ENCODE assay signal across 1 mouse cellular context in genomic region chr7:99545885-99546745, GRCm38 (mm10).
TF ChIP-seq lines count a peak whose summit lies in the region.

No protein-coding gene starts in this region.

TF ChIP-seq in CH12.LX, 34 proteins besides CTCF, POLR2A, EP300 and RAD21 (continued from another document):
- TF ChIP-seq TCF12 (IDR thresholded peaks at IDR 0.05; ENCODE audit: low read depth, low read length) = peak; percentile 54; the same call in 1 of the 2 replicates
- TF ChIP-seq MAX (IDR thresholded peaks at IDR 0.05; ENCODE audit: low read length) = peak; percentile 39; the same call in 1 of the 2 replicates
- TF ChIP-seq IRF4 (IDR thresholded peaks at IDR 0.05; ENCODE audit: low read depth, low read length) = 0 out of 2 replicates have a peak, but pooled peaks have one; percentile 16
- TF ChIP-seq KAT2A (IDR thresholded peaks at IDR 0.05; ENCODE audit: insufficient replicate concordance, low read length) = no peak
- TF ChIP-seq TBP (conservative IDR thresholded peaks at IDR 0.05; ENCODE audit: low read depth, low read length) = 0 out of 2 replicates have a peak, but pooled peaks have one; percentile 48
- TF ChIP-seq MAZ (IDR thresholded peaks at IDR 0.05; ENCODE audit: low read depth, low read length) = peak; percentile 45; the same call in 1 of the 2 replicates
- no peak for TF ChIP-seq ZKSCAN1 (IDR thresholded peaks at IDR 0.05; ENCODE audit: borderline replicate concordance, low read depth, low read length)
- TF ChIP-seq RCOR1 (conservative IDR thresholded peaks at IDR 0.05; ENCODE audit: low read depth, low read length) = 0 out of 2 replicates have a peak, but pooled peaks have one; percentile 22
- TF ChIP-seq CHD2 (IDR thresholded peaks at IDR 0.05; ENCODE audit: low read length) = no peak; the same call in 1 of the 2 replicates
- TF ChIP-seq JUND (conservative IDR thresholded peaks at IDR 0.05; ENCODE audit: low read depth, low read length) = no peak
- no peak for TF ChIP-seq E2F4 (IDR thresholded peaks at IDR 0.05; ENCODE audit: insufficient replicate concordance, low read depth, low read length)
- no peak; the same call in 1 of the 2 replicates for TF ChIP-seq ETS1 (conservative IDR thresholded peaks at IDR 0.05; ENCODE audit: low read depth, low read length)
- TF ChIP-seq HCFC1 (IDR thresholded peaks at IDR 0.05; ENCODE audit: low read depth, low read length) = peak; percentile 12; the same call in 1 of the 2 replicates
- no peak for TF ChIP-seq CHD1 (IDR thresholded peaks at IDR 0.05; ENCODE audit: low read depth, low read length)
- no peak for TF ChIP-seq JUN (IDR thresholded peaks at IDR 0.05; ENCODE audit: insufficient read depth, low read depth, low read length)
- no peak for TF ChIP-seq MYC (IDR thresholded peaks at IDR 0.05; ENCODE audit: low read depth, low read length)
